Mouse (Mus musculus) liver, postnatal 0 days (tissue): ENCODE measurements around the gene Myh9.

ENCODE experiments used
- CTCF ChIP-seq: sonication (generic); IDR thresholded peaks from 2 replicates; pipeline ENCODE4 v1.5.1; 2016; ENCODE audit warnings: antibody characterized with exemption, low read depth
- EP300 ChIP-seq: IDR thresholded peaks from 2 replicates; pipeline ENCODE4 v1.6.1; 2016; ENCODE audit warnings: antibody characterized with exemption, low read depth, mild to moderate bottlenecking

DNA sequence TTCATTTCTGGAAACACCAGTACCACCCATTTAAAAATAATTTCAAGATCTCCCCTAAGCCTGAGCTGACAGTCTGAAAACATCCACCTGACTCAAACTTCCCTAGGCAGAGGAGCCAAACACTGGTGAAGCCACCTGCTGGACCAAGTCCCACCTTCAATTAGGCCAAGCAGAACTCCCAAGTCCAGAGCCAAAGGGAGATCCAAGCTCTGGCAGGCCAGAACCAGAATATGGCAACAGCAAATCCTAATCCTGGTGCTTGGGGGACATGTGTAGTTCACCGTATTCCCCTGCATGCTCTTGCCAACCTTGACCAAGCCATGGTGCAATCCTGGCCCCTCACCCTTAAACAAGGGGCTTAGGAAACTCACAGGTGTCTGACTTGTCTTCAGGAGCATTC is 17.7 kb downstream of the Myh9 start:
- TF ChIP-seq CTCF (no peak), EP300 (no peak)
